Mouse (Mus musculus) heart, postnatal 0 days (tissue): ENCODE measurements at regions not wholly inside any gene's neighbourhood (a gene's known extent, or its start where the extent isn't known, plus 50 kb on each side); places are given as distances from the start of the nearest gene placed in this dataset.

Experiments used
- ATAC-seq: fragments of 200-750 bp; cut with Nextera tagmentation; 2 replicates; pipeline ENCODE4 v1.8.0; 2017; ENCODE audit warnings: low read depth, moderate number of reproducible peaks, moderate library complexity; ENCODE audit not compliant: insufficient read depth
- DNase-seq: peaks from one replicate; pipeline ENCODE4 v3.0.0-alpha.2; 2016; ENCODE audit warnings: low spot score
- H3K27ac ChIP-seq: fragments of 300-500 bp; sonication (generic); 2 replicates; pipeline ENCODE4 v1.5.1; 2014; ENCODE audit warnings: low read depth, mild to moderate bottlenecking
- H3K27me3 ChIP-seq: fragments of 300-500 bp; sonication (generic); 2 replicates; pipeline ENCODE4 v1.6.1; 2014; ENCODE audit warnings: low read length, mixed read lengths; ENCODE audit not compliant: control insufficient read depth, insufficient read depth
- H3K36me3 ChIP-seq: fragments of 300-500 bp; sonication (generic); replicated peaks from 2 replicates; pipeline ENCODE4 v1.6.1; 2014; ENCODE audit warnings: low read length, mixed read lengths; ENCODE audit not compliant: control insufficient read depth, insufficient read depth
- H3K4me1 ChIP-seq: fragments of 300-500 bp; sonication (generic); 2 replicates; pipeline ENCODE4 v1.6.1; 2014; ENCODE audit warnings: antibody characterized with exemption; ENCODE audit not compliant: control insufficient read depth, insufficient read depth
- H3K4me2 ChIP-seq: fragments of 300-500 bp; sonication (generic); 2 replicates; pipeline ENCODE4 v1.6.1; 2014; ENCODE audit warnings: low read depth, mild to moderate bottlenecking, low read length, moderate library complexity
- H3K4me3 ChIP-seq: fragments of 300-500 bp; sonication (generic); 2 replicates; pipeline ENCODE4 v1.5.1; 2014; ENCODE audit warnings: low read depth, low read length
- H3K9ac ChIP-seq: fragments of 300-500 bp; sonication (generic); replicated peaks from 2 replicates; pipeline ENCODE4 v1.6.1; 2014; ENCODE audit warnings: low read depth, low read length, mixed read lengths
- H3K9me3 ChIP-seq: fragments of 300-500 bp; sonication (generic); replicated peaks from 2 replicates; pipeline ENCODE4 v1.6.1; 2016; ENCODE audit warnings: low read length; ENCODE audit not compliant: control insufficient read depth
- CTCF ChIP-seq: IDR thresholded peaks from 2 replicates; pipeline ENCODE4 v1.5.1; 2016; ENCODE audit warnings: antibody characterized with exemption, control low read depth, low read depth
- EP300 ChIP-seq: IDR thresholded peaks from 2 replicates; pipeline ENCODE4 v1.6.1; 2016; ENCODE audit warnings: antibody characterized with exemption, low read depth
- WGBS: fragments of 180-500 bp; shearing (Covaris S2); extraction: QIAGEN DNeasy Blood & Tissue Kit; methylation state at CpG from one replicate; pipeline ENCODE4 v1.1.7; 2014; 5-methylcytosine and 5-hydroxymethylcytosine counted together

GRCm38 (mm10) chr17:52225584-52225983 lies 376.9 kb upstream of the Kcnh8 start:
- Histone ChIP-seq H3K4me3 (no peak overlapping the region), H3K36me3 (no peaks in the 10 kb centered on the region), H3K9ac (no peak overlapping the region), H3K27ac (no peak overlapping the region), H3K9me3 (no peaks in the 10 kb centered on the region), H3K4me2 (no peak overlapping the region), H3K4me1 (no peaks in the 10 kb centered on the region), H3K27me3 (no peaks in the 10 kb centered on the region)
- ATAC-seq = no peak
- 64% methylated on average over 3 of the region's 3 CpGs for WGBS
- DNase-seq = no peak
- TF ChIP-seq EP300 (no peak), CTCF (no peak)

- TF ChIP-seq EP300 (no peak), CTCF (no peak)
- H3K9me3 ChIP-seq = no peaks in the 10 kb centered on the region
- ATAC-seq = no peak
- H3K27ac ChIP-seq = no peak overlapping the region
- no peak overlapping the region for H3K4me3 ChIP-seq
- H3K4me1 ChIP-seq = no peaks in the 10 kb centered on the region
- no peaks in the 10 kb centered on the region for H3K36me3 ChIP-seq
- H3K9ac ChIP-seq = no peak overlapping the region
- H3K27me3 ChIP-seq = no peaks in the 10 kb centered on the region
- DNase-seq = no peak
- WGBS = 70% methylated on average over 3 of the region's 3 CpGs
- H3K4me2 ChIP-seq = no peak overlapping the region
Measured at GRCm38 (mm10) chr17:52220422-52220821, 382.1 kb upstream of the Kcnh8 start.

- DNase-seq = no peak
- Histone ChIP-seq H3K9ac (no peak overlapping the region), H3K4me2 (no peak overlapping the region), H3K4me1 (no peaks in the 10 kb centered on the region), H3K9me3 (no peaks in the 10 kb centered on the region), H3K4me3 (no peak overlapping the region), H3K27me3 (no peaks in the 10 kb centered on the region), H3K36me3 (no peaks in the 10 kb centered on the region), H3K27ac (no peak overlapping the region)
- no peak for ATAC-seq
- TF ChIP-seq CTCF (no peak), EP300 (no peak)
Measured at GRCm38 (mm10) chr17:52217411-52217810, 384.3 kb upstream of the Satb1 start.

- Histone ChIP-seq H3K4me1 (no peaks in the 10 kb centered on the region), H3K27me3 (no peaks in the 10 kb centered on the region), H3K4me2 (no peak overlapping the region), H3K9ac (no peak overlapping the region), H3K4me3 (no peak overlapping the region), H3K27ac (peak overlapping the region; percentile 43; the same call in 1 of the 2 replicates), H3K36me3 (no peaks in the 10 kb centered on the region), H3K9me3 (no peaks in the 10 kb centered on the region)
- TF ChIP-seq CTCF (no peak), EP300 (no peak)
- DNase-seq (no peak), ATAC-seq (no peak)
- WGBS = 52% methylated on average over 2 of the region's 2 CpGs
Measured at GRCm38 (mm10) chr17:52212944-52213343, 379.9 kb upstream of the Satb1 start.

- H3K36me3 ChIP-seq = no peaks in the 10 kb centered on the region
- no peak overlapping the region for H3K27ac ChIP-seq
- no peak overlapping the region for H3K4me2 ChIP-seq
- ATAC-seq (no peak), DNase-seq (no peak)
- H3K27me3 ChIP-seq = no peaks in the 10 kb centered on the region
- H3K4me3 ChIP-seq = no peak overlapping the region
- TF ChIP-seq EP300 (no peak), CTCF (no peak)
- no peaks in the 10 kb centered on the region for H3K4me1 ChIP-seq
- H3K9ac ChIP-seq = no peak overlapping the region
- WGBS = 83% methylated on average over 6 of the region's 6 CpGs
- H3K9me3 ChIP-seq = no peaks in the 10 kb centered on the region
Measured at GRCm38 (mm10) chr17:52210483-52210882, 377.4 kb upstream of the Satb1 start.

- DNase-seq (no peak), ATAC-seq (no peak)
- no peaks in the 10 kb centered on the region for H3K27me3 ChIP-seq
- H3K4me1 ChIP-seq = no peaks in the 10 kb centered on the region
- no peak overlapping the region for H3K4me3 ChIP-seq
- TF ChIP-seq CTCF = no peak
- no peak for TF ChIP-seq EP300
- H3K27ac ChIP-seq = no peak overlapping the region
- H3K9me3 ChIP-seq = no peaks in the 10 kb centered on the region
- H3K9ac ChIP-seq = no peak overlapping the region
- no peak overlapping the region for H3K4me2 ChIP-seq
- no peaks in the 10 kb centered on the region for H3K36me3 ChIP-seq
- 77% methylated on average over 4 of the region's 4 CpGs for WGBS
Measured at GRCm38 (mm10) chr17:52197731-52198130, 364.6 kb upstream of the Satb1 start.
